Mouse (Mus musculus) ovary, adult 10 weeks (tissue): ENCODE results near the gene Gm21518. TPM values are rescaled to one million over a fixed set of nuclear protein-coding genes. Genes with fewer than 3 reads are reported as not detected.

ENCODE experiments used
- polyA plus RNA-seq: library from polyadenylated mRNA; stranded (reverse); fragments of 350-450 nt; fragmentation: Illumina TruSeq; extraction: RNeasy Lipid Tissue Mini Kit (QIAGEN cat#74804); gene quantifications from one replicate; pipeline ENCODE4 v1.2.3, GENCODE M21; 2014

Gene Gm21518
- not detected for polyA plus RNA-seq

GRCm38 (mm10) chrY:62190566-62190965, at the start of gene Gm21518:
Gene Gm21518, plus strand, starts transcription at chrY:62190866.

